Mouse (Mus musculus): ENCODE data around the gene Plb1. TPM values are rescaled to one million over a fixed set of nuclear protein-coding genes. Genes with fewer than 3 reads are reported as not detected.

The Plb1 gene
- polyA plus RNA-seq, 1 experiment from 2014 or later: 0.38 TPM

DNA sequence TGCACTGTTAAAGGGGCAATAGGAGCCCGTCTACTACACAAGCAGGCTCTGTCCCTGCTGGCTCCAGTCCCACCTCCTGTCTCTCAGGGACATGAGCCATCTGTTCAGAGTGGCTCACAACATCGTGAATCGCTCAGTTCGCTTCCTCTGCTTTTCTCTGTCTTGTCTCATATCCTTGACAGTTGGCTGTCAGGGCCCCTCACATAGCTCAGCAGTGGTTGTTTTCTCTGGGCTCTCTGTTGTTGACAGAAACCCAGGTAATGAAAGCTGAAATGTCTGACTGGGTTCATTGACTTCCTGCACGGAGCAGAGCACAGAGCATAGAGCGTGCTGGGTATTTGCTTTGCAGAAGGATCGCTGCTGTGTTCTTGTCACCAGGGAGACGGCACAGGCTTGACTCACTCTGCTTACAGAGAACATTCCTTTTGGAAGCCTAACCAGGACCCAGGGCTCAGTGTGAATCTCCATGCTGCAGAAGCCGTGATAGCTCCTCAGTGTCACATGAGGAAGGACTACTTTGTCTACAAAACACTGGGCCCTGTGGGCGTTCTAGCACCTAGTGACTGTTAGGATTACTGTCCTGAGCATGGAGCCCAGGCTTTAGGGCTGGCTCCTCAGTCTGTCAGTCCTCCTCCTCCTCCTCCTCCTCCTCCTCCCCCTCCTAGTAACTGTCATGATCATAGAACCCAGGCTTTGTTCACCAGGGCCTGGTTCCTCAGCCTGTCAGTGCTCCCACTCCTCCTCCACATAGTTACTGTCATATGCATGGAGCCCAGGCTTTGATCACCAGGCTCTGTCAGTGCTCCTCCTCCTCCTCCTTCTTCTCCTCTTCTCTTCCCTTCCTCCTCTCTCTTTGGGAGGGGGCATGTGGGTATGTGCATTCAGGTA, 113.8 kb downstream of the Plb1 start:
- WGBS: 75% methylated on average over 10 of the region's 10 CpGs
- H3K27ac ChIP-seq: no peak overlapping the region
- H3K36me3 ChIP-seq (replicated peaks): no peaks in the 10 kb centered on the region
- no peaks in the 10 kb centered on the region for H3K9me3 ChIP-seq
- H3K4me1 ChIP-seq: no peaks in the 10 kb centered on the region
- H3K4me3 ChIP-seq: no peak overlapping the region
- H3K27me3 ChIP-seq (ENCODE audit: poor library complexity, severe bottlenecking): no peaks in the 10 kb centered on the region
- DNase-seq (ENCODE audit: extremely low spot score, low spot score): no peak

DNA sequence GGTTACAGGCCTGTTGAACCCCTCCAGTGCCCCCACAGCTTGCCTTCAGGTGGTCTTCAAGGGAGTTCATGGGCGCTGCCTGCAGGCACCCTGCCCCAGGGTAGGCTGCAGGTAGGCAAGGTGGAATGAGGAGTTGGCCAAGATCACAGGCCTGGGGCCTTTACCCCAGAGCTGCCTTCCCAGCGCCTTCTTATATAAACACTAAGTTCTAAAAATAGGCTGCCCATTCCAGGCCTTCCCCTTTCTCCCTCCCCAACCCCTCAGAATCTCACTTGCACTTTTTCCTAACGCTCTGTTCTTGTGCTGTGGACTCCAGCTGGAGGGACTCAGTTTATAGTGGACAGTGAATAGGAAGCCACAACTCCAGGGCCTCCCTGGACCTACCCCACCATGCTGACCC, 117.2 kb downstream of the Plb1 start:
- Histone ChIP-seq H3K4me3 (no peak overlapping the region), H3K4me1 (no peaks in the 10 kb centered on the region; the same call in 1 of the 2 replicates), H3K27me3 (ENCODE audit: poor library complexity, severe bottlenecking) (peaks cover 9% of the 10 kb centered on the region; the same call in 1 of the 2 replicates), H3K36me3 (replicated peaks) (no peaks in the 10 kb centered on the region), H3K27ac (no peak overlapping the region), H3K9me3 (no peaks in the 10 kb centered on the region)
- DNase-seq (ENCODE audit: extremely low spot score, low spot score): no peak
- 77% methylated on average over 3 of the region's 3 CpGs for WGBS

DNA sequence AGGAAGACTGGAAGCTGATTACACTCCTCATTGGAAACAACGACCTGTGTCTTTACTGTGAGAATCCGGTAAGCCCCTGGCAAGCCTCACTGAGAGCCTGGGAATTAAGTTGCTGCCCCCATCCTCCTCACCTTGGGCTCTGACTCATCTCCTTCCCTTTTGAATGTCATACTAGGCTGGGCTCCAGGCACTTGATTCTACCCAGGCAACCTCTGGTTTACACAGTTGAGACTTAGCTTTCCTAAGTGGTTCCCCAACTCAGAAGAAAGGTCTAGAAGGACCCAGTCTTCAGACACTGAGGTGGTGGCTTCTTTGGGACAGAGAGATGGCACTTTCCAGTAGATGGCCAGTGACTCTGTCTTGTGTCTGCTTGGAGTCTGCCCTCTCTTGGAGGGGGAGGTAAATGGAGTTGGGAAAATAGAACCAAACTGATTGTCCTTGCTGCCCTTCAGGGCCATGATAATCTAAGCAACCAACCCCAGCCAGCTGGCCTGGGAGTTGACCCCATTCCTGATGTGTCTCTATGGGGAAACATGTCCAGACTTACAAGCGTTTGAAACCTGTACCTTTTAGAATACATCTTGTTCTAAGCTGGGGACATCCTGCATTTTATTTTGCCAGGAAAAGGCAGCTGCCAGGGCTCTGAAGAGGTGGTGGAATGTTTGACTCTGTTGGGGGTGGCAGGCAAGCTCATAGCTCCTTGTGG, 118.2 kb downstream of the Plb1 start:
- H3K27ac ChIP-seq: no peak overlapping the region
- peaks cover 5% of the 10 kb centered on the region for H3K4me1 ChIP-seq
- no peaks in the 10 kb centered on the region for H3K9me3 ChIP-seq
- WGBS: 78% methylated on average over 3 of the region's 3 CpGs
- peaks cover 9% of the 10 kb centered on the region; the same call in 1 of the 2 replicates for H3K27me3 ChIP-seq (ENCODE audit: poor library complexity, severe bottlenecking)
- H3K36me3 ChIP-seq (replicated peaks): no peaks in the 10 kb centered on the region
- no peak for DNase-seq (ENCODE audit: extremely low spot score, low spot score)
- H3K4me3 ChIP-seq: no peak overlapping the region

DNA sequence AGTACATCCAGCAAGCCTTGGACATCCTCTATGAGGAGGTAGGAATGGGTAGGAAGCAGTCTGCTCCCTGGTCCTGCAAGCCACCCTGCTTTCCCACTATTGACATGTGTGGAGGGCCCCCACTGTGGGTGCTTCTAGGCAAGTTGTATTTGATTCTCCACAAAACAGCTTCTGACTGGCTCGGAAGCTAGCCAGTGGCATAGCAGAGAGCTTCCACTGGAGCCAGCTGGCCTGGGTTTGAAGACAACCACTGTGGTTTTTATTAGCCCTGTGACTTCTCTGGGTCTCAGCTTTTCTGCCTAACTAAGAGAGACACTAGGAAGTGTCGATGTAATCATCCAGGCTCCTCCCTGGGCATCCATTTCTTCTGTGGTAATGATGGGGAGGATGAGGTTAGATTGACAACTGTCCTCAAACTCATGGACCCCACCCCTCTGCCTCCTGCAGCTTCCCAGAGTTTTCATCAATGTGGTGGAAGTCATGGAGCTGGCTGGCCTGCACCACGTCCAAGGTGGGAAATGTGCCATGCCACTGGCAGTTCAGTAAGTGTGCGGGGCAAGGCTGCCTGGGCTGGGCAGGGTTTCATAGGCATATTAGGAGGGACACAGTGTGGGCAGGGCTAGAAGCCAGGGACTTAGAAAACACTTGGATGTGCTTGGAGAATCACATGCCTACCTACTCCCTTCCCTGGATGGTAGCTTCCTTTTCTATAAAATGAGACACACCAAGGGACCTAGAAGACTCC, 119.4 kb downstream of the Plb1 start:
- Histone ChIP-seq H3K36me3 (replicated peaks) (no peaks in the 10 kb centered on the region), H3K4me3 (no peak overlapping the region), H3K27me3 (ENCODE audit: poor library complexity, severe bottlenecking) (peaks cover 14% of the 10 kb centered on the region; the same call in 1 of the 2 replicates), H3K4me1 (peaks cover 5% of the 10 kb centered on the region), H3K9me3 (no peaks in the 10 kb centered on the region), H3K27ac (no peak overlapping the region)
- WGBS: 87% methylated on average over 4 of the region's 4 CpGs
- no peak for DNase-seq (ENCODE audit: extremely low spot score, low spot score)

DNA sequence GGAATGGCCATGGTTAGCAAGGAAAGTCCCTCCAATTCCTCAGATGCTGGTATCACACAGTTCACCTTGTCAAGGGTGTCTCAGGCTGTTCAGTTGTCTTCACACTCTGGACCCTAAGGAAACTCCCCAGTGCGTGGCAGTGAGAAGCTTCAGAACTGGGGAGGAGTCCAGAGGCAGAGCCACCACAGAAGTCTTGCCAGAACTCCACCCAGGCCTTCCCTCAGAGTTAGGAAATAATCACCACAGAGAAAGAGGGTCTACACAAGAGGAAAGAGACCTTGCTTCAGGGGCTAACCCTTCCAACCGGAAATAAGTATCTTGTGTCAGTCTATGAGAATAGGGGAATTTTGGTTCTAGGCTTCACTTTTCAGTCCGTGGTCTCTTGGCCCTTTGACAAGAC, 120.3 kb downstream of the Plb1 start:
- no peak for DNase-seq (ENCODE audit: extremely low spot score, low spot score)
- 93% methylated on average over 3 of the region's 3 CpGs for WGBS
- peaks cover 5% of the 10 kb centered on the region for H3K4me1 ChIP-seq
- H3K9me3 ChIP-seq: no peaks in the 10 kb centered on the region
- H3K4me3 ChIP-seq: no peak overlapping the region
- no peak overlapping the region for H3K27ac ChIP-seq
- H3K36me3 ChIP-seq (replicated peaks): no peaks in the 10 kb centered on the region
- H3K27me3 ChIP-seq (ENCODE audit: poor library complexity, severe bottlenecking): peaks cover 21% of the 10 kb centered on the region; the same call in 1 of the 2 replicates

DNA sequence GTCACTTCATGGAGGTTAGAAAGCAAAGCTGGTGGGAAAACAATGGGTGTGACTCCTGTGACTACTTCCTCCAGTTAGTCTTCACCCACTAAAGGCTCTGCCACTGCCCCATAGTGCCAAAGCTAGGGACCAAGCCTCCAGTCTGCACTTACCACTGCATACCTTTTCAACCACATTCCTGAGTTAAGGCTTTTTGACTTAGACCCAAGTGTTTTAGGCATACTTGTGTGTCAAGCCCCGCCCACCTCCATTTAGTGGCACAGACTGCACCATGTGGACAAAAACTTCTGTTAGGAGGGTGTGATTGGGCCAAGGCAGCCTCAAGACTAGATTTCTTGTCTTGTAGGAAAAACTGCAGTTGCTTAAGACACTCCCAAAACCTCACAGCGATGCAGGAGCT, 120.8 kb downstream of the Plb1 start:
- Histone ChIP-seq H3K4me3 (no peak overlapping the region), H3K27me3 (ENCODE audit: poor library complexity, severe bottlenecking) (peaks cover 26% of the 10 kb centered on the region), H3K36me3 (replicated peaks) (no peaks in the 10 kb centered on the region), H3K9me3 (no peaks in the 10 kb centered on the region), H3K27ac (no peak overlapping the region), H3K4me1 (peaks cover 5% of the 10 kb centered on the region)
- 76% methylated on average over 2 of the region's 2 CpGs for WGBS
- DNase-seq (ENCODE audit: extremely low spot score, low spot score): no peak

DNA sequence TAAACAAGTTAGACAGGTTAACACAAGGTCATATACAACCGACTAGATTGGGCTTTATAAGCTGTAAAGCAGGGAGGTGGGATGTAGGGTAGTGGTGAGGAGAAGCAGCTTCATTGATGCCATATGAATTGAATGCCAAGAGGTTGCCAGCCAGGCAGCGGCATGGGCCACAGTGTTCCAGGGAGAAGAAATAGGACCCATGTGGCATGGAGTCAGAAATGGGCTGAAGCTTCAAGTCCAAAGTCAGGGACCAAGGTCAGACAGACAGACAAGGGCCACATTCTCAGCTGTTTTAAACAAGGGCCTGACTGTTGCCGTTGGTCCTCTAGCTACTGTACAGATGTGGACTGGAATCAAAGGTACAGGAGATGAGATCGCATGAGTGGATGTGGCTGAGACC, 128.0 kb downstream of the Plb1 start:
- Histone ChIP-seq H3K27ac (no peak overlapping the region), H3K4me1 (peaks cover 7% of the 10 kb centered on the region; the same call in 1 of the 2 replicates), H3K9me3 (no peaks in the 10 kb centered on the region), H3K4me3 (no peak overlapping the region), H3K27me3 (ENCODE audit: poor library complexity, severe bottlenecking) (peaks cover 80% of the 10 kb centered on the region), H3K36me3 (replicated peaks) (no peaks in the 10 kb centered on the region)
- 91% methylated on average over 4 of the region's 4 CpGs for WGBS
- DNase-seq (ENCODE audit: extremely low spot score, low spot score): no peak

DNA sequence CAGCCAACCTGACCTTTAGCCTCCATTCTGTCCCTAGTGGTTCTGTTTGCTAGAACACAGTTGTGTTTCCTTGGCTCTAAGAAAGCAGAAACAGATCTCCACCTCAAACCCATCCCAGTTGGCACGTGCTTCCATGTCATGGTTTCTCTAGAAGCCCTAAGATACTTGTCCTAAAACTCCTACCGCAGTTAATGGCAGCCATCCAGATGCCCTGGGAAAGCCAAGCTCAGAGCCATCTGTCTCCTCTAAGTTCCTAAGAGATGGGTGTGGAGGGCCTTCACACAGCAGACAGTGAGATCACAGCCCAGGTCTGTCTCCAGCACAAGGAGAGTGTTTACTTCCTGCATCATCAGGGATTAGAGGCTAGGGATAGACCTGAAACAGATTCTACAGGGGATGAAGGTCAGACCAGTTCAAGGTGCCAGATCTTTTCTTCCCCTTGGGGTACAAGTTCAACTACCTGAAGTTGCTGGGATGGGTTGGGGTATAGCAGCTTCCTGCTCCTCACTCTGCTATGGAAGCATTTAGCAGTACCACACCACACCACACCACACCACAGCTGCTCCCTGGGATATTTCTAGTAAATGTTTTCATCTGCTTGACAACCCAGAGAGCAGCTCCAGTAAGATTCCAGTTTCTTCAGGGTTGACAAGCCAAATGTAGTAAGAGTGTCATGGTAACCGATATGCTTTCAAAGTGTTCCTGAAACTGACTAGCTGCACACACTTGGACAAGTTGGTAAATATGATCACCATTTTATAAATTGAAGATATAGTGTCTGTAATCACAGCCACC, 129.1 kb downstream of the Plb1 start:
- Histone ChIP-seq H3K4me3 (no peak overlapping the region), H3K27ac (no peak overlapping the region), H3K27me3 (ENCODE audit: poor library complexity, severe bottlenecking) (peaks cover 88% of the 10 kb centered on the region), H3K36me3 (replicated peaks) (no peaks in the 10 kb centered on the region), H3K9me3 (no peaks in the 10 kb centered on the region), H3K4me1 (peaks cover 7% of the 10 kb centered on the region; the same call in 1 of the 2 replicates)
- WGBS: 91% methylated on average over 3 of the region's 3 CpGs
- DNase-seq (ENCODE audit: extremely low spot score, low spot score): no peak

DNA sequence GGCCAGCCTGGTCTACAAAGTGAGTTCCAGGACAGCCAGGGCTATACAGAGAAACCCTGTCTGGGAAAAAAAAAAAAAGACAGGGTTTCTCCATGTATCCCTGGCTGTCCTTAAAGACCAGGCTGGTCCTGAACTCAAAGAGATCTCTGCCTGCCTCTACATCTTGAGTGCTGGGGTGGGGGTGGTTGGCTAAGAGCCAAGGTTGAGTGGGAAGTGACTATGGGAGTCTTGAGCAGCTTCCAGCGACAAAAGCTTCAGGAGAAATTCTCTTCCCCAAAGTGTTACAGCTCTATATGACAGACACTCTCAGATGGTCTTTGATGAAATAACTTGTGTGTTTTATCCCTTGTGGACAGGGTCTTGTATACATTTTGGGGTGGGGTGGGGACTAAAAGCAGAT, 136.9 kb downstream of the Plb1 start:
- no peak for DNase-seq (ENCODE audit: extremely low spot score, low spot score)
- WGBS: 90% methylated on average over 1 of the region's 1 CpGs
- H3K4me1 ChIP-seq: peaks cover 7% of the 10 kb centered on the region; the same call in 1 of the 2 replicates
- no peak overlapping the region for H3K27ac ChIP-seq
- H3K36me3 ChIP-seq (replicated peaks): no peaks in the 10 kb centered on the region
- H3K9me3 ChIP-seq: no peaks in the 10 kb centered on the region
- peaks cover 69% of the 10 kb centered on the region for H3K27me3 ChIP-seq (ENCODE audit: poor library complexity, severe bottlenecking)
- H3K4me3 ChIP-seq: no peak overlapping the region

DNA sequence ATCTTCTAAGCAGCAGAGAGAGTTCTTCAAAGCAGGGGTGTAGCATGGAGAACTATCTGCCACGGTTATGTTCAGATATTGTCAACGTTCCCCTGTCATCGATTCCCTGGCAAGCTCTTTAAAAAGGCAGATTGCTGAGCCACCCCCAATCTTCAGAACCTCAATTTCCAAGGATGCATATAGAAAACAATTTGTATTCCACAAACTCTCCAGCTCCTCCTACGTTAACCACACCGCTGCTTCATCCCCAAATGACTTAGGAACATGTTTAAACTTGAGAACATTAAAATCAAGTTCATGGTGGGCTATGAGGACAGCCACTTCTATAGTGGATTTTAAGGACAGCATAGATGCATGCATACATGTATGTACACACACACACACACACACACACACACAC, 138.7 kb downstream of the Plb1 start:
- DNase-seq (ENCODE audit: extremely low spot score, low spot score): no peak
- H3K4me3 ChIP-seq: no peak overlapping the region
- no peaks in the 10 kb centered on the region for H3K36me3 ChIP-seq (replicated peaks)
- H3K4me1 ChIP-seq: no peaks in the 10 kb centered on the region
- H3K9me3 ChIP-seq: no peaks in the 10 kb centered on the region
- WGBS: 93% methylated on average over 5 of the region's 5 CpGs
- peaks cover 59% of the 10 kb centered on the region for H3K27me3 ChIP-seq (ENCODE audit: poor library complexity, severe bottlenecking)
- no peak overlapping the region for H3K27ac ChIP-seq

DNA sequence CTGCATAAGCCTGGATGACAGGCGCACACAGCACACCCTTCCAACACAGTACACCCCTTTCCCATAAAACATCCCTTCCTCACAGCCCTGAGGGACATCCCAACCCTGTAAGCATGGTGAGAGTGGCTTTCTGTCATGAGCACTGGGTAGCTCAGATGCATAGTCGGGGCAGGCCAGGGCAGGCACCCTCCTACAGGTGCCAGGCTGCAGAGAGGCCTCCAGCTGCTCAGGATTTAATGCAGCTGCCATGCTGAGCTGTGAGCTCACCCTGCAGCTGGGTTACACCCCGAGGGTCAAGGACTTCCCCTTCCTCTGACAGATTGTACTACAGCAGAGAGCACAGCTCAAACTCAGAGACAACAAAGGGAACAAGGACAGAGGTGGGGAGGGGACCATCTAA, 146.0 kb downstream of the Plb1 start:
- 53% methylated on average over 3 of the region's 3 CpGs for WGBS
- H3K9me3 ChIP-seq: no peaks in the 10 kb centered on the region
- H3K4me3 ChIP-seq: no peak overlapping the region
- no peak for DNase-seq (ENCODE audit: extremely low spot score, low spot score)
- H3K27me3 ChIP-seq (ENCODE audit: poor library complexity, severe bottlenecking): 0 out of 2 replicates have a peak, but pooled peaks cover 10% of the 10 kb centered on the region
- 0 out of 2 replicates have a peak, but pooled peaks cover 4% of the 10 kb centered on the region for H3K4me1 ChIP-seq
- H3K36me3 ChIP-seq (replicated peaks): no peaks in the 10 kb centered on the region
- no peak overlapping the region for H3K27ac ChIP-seq

DNA sequence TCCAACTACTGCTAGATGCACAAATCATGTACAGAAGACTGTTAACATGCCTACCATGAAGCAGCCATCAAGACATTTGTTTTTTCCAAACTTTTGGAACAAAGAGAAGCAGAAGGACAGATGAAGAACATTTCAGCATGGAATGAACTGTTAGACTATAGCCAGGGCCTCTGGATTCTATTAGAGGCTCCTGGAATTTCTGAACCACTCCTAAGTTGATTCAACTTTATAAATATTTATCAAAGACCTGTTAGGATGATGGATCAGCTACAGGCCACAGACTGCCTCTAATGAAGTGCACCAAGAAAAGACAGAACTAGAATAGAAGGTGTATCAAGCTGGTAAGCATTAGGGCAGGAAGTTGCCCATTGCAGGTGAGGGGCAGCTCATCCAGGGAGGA, 156.1 kb downstream of the Plb1 start:
- DNase-seq (ENCODE audit: extremely low spot score, low spot score): no peak
- H3K4me3 ChIP-seq: no peak overlapping the region
- H3K27ac ChIP-seq: no peak overlapping the region
- no peaks in the 10 kb centered on the region for H3K4me1 ChIP-seq
- no peaks in the 10 kb centered on the region for H3K36me3 ChIP-seq (replicated peaks)
- no peaks in the 10 kb centered on the region for H3K9me3 ChIP-seq
- H3K27me3 ChIP-seq (ENCODE audit: poor library complexity, severe bottlenecking): no peaks in the 10 kb centered on the region

Measured in forebrain, embryonic 10.5 days (tissue).